Mouse (Mus musculus): Measurements from ENCODE around the gene Cux2. TPM values are rescaled to one million over a fixed set of nuclear protein-coding genes. Genes with fewer than 3 reads are reported as not detected.

The Cux2 gene
- polyA plus RNA-seq, 1 experiment from 2014 or later: 9.0 TPM

- WGBS: 81% methylated on average over 10 of the region's 10 CpGs
- ATAC-seq (ENCODE audit: insufficient number of reproducible peaks, insufficient read depth, low FRiP score, low read depth): no peak
- no peak overlapping the region for H3K27ac ChIP-seq (ENCODE audit: low read length)
- no peaks in the 10 kb centered on the region for H3K27me3 ChIP-seq (ENCODE audit: control insufficient read depth, insufficient read depth, low read length)
- no peaks in the 10 kb centered on the region for H3K9me3 ChIP-seq (ENCODE audit: control insufficient read depth, low read depth, low read length)
- H3K4me2 ChIP-seq (replicated peaks; ENCODE audit: low read depth, low read length): no peak overlapping the region
- peaks cover 22% of the 10 kb centered on the region for H3K4me1 ChIP-seq (ENCODE audit: control insufficient read depth, insufficient read depth, low read length)
- no peaks in the 10 kb centered on the region for H3K36me3 ChIP-seq (ENCODE audit: control insufficient read depth, insufficient read depth, low read length)
- no peak overlapping the region for H3K9ac ChIP-seq (replicated peaks; ENCODE audit: low read depth, low read length)
- H3K4me3 ChIP-seq (ENCODE audit: low read depth, low read length): no peak overlapping the region
Observed at GRCm38 (mm10) chr5:121962974-121963373, 86.9 kb downstream of the Cux2 start.

GRCm38 (mm10) chr5:121962359-121962758 lies 87.5 kb downstream of the Cux2 start:
- Histone ChIP-seq H3K4me2 (replicated peaks; ENCODE audit: low read depth, low read length) (no peak overlapping the region), H3K36me3 (ENCODE audit: control insufficient read depth, insufficient read depth, low read length) (no peaks in the 10 kb centered on the region), H3K4me1 (ENCODE audit: control insufficient read depth, insufficient read depth, low read length) (peaks cover 22% of the 10 kb centered on the region), H3K4me3 (ENCODE audit: low read depth, low read length) (no peak overlapping the region), H3K9ac (replicated peaks; ENCODE audit: low read depth, low read length) (no peak overlapping the region), H3K27me3 (ENCODE audit: control insufficient read depth, insufficient read depth, low read length) (no peaks in the 10 kb centered on the region), H3K27ac (ENCODE audit: low read length) (no peak overlapping the region), H3K9me3 (ENCODE audit: control insufficient read depth, low read depth, low read length) (no peaks in the 10 kb centered on the region)
- 93% methylated on average over 7 of the region's 7 CpGs for whole genome bisulfite sequencing
- no peak for ATAC-seq (ENCODE audit: insufficient number of reproducible peaks, insufficient read depth, low FRiP score, low read depth)

GRCm38 (mm10) chr5:121961256-121961655 lies 88.6 kb downstream of the Cux2 start:
- Histone ChIP-seq H3K4me3 (ENCODE audit: low read depth, low read length) (no peak overlapping the region), H3K9ac (replicated peaks; ENCODE audit: low read depth, low read length) (no peak overlapping the region), H3K36me3 (ENCODE audit: control insufficient read depth, insufficient read depth, low read length) (no peaks in the 10 kb centered on the region), H3K9me3 (ENCODE audit: control insufficient read depth, low read depth, low read length) (no peaks in the 10 kb centered on the region), H3K27ac (ENCODE audit: low read length) (no peak overlapping the region), H3K27me3 (ENCODE audit: control insufficient read depth, insufficient read depth, low read length) (no peaks in the 10 kb centered on the region), H3K4me2 (replicated peaks; ENCODE audit: low read depth, low read length) (no peak overlapping the region), H3K4me1 (ENCODE audit: control insufficient read depth, insufficient read depth, low read length) (peaks cover 13% of the 10 kb centered on the region)
- WGBS: 78% methylated on average over 8 of the region's 8 CpGs
- no peak for ATAC-seq (ENCODE audit: insufficient number of reproducible peaks, insufficient read depth, low FRiP score, low read depth)

GRCm38 (mm10) chr5:121959688-121960087 lies 90.2 kb downstream of the Cux2 start:
- Histone ChIP-seq H3K36me3 (ENCODE audit: control insufficient read depth, insufficient read depth, low read length) (no peaks in the 10 kb centered on the region), H3K9ac (replicated peaks; ENCODE audit: low read depth, low read length) (no peak overlapping the region), H3K4me1 (ENCODE audit: control insufficient read depth, insufficient read depth, low read length) (peaks cover 10% of the 10 kb centered on the region), H3K27me3 (ENCODE audit: control insufficient read depth, insufficient read depth, low read length) (no peaks in the 10 kb centered on the region), H3K4me2 (replicated peaks; ENCODE audit: low read depth, low read length) (no peak overlapping the region), H3K9me3 (ENCODE audit: control insufficient read depth, low read depth, low read length) (no peaks in the 10 kb centered on the region), H3K27ac (ENCODE audit: low read length) (no peak overlapping the region), H3K4me3 (ENCODE audit: low read depth, low read length) (no peak overlapping the region)
- 46% methylated on average over 10 of the region's 10 CpGs for WGBS
- ATAC-seq (ENCODE audit: insufficient number of reproducible peaks, insufficient read depth, low FRiP score, low read depth): no peak; the same call in 1 of the 2 replicates

GRCm38 (mm10) chr5:121958551-121958950 lies 91.4 kb downstream of the Cux2 start:
- WGBS: 57% methylated on average over 9 of the region's 9 CpGs
- no peak overlapping the region for H3K27ac ChIP-seq (ENCODE audit: low read length)
- no peak for ATAC-seq (ENCODE audit: insufficient number of reproducible peaks, insufficient read depth, low FRiP score, low read depth)

GRCm38 (mm10) chr5:121955806-121956205 lies 94.1 kb downstream of the Cux2 start:
- H3K4me1 ChIP-seq (ENCODE audit: control insufficient read depth, insufficient read depth, low read length): peaks cover 13% of the 10 kb centered on the region
- H3K9me3 ChIP-seq (ENCODE audit: control insufficient read depth, low read depth, low read length): no peaks in the 10 kb centered on the region
- H3K4me3 ChIP-seq (ENCODE audit: low read depth, low read length): no peak overlapping the region
- H3K27me3 ChIP-seq (ENCODE audit: control insufficient read depth, insufficient read depth, low read length): no peaks in the 10 kb centered on the region
- 73% methylated on average over 5 of the region's 5 CpGs for WGBS
- no peaks in the 10 kb centered on the region for H3K36me3 ChIP-seq (ENCODE audit: control insufficient read depth, insufficient read depth, low read length)
- no peak overlapping the region for H3K9ac ChIP-seq (replicated peaks; ENCODE audit: low read depth, low read length)
- no peak for ATAC-seq (ENCODE audit: insufficient number of reproducible peaks, insufficient read depth, low FRiP score, low read depth)
- H3K4me2 ChIP-seq (replicated peaks; ENCODE audit: low read depth, low read length): no peak overlapping the region
- H3K27ac ChIP-seq (ENCODE audit: low read length): no peak overlapping the region

More at GRCm38 (mm10) chr5:121958551-121958950, 91.4 kb downstream of the Cux2 start:
- Histone ChIP-seq H3K9ac (replicated peaks; ENCODE audit: low read depth, low read length) (no peak overlapping the region), H3K9me3 (ENCODE audit: control insufficient read depth, low read depth, low read length) (no peaks in the 10 kb centered on the region), H3K36me3 (ENCODE audit: control insufficient read depth, insufficient read depth, low read length) (no peaks in the 10 kb centered on the region), H3K4me2 (replicated peaks; ENCODE audit: low read depth, low read length) (no peak overlapping the region), H3K4me3 (ENCODE audit: low read depth, low read length) (no peak overlapping the region), H3K4me1 (ENCODE audit: control insufficient read depth, insufficient read depth, low read length) (peaks cover 10% of the 10 kb centered on the region), H3K27me3 (ENCODE audit: control insufficient read depth, insufficient read depth, low read length) (no peaks in the 10 kb centered on the region)

- peaks cover 16% of the 10 kb centered on the region; the same call in 1 of the 2 replicates for H3K4me1 ChIP-seq (ENCODE audit: control insufficient read depth, insufficient read depth, low read length)
- ATAC-seq (ENCODE audit: insufficient number of reproducible peaks, insufficient read depth, low FRiP score, low read depth): no peak
Observed at GRCm38 (mm10) chr5:121950175-121950574, 99.7 kb downstream of the Cux2 start.

GRCm38 (mm10) chr5:121949050-121949443 lies 100.9 kb downstream of the Cux2 start:
- WGBS: 3% methylated on average over 8 of the region's 8 CpGs
- Histone ChIP-seq H3K27ac (ENCODE audit: low read length) (peak overlapping the region; percentile 59), H3K36me3 (ENCODE audit: control insufficient read depth, insufficient read depth, low read length) (no peaks in the 10 kb centered on the region), H3K4me2 (replicated peaks; ENCODE audit: low read depth, low read length) (peak overlapping the region; percentile 39), H3K9ac (replicated peaks; ENCODE audit: low read depth, low read length) (no peak overlapping the region), H3K9me3 (ENCODE audit: control insufficient read depth, low read depth, low read length) (no peaks in the 10 kb centered on the region), H3K27me3 (ENCODE audit: control insufficient read depth, insufficient read depth, low read length) (no peaks in the 10 kb centered on the region), H3K4me3 (ENCODE audit: low read depth, low read length) (no peak overlapping the region), H3K4me1 (ENCODE audit: control insufficient read depth, insufficient read depth, low read length) (peaks cover 16% of the 10 kb centered on the region; the same call in 1 of the 2 replicates)
- ATAC-seq (ENCODE audit: insufficient number of reproducible peaks, insufficient read depth, low FRiP score, low read depth): no peak

More at GRCm38 (mm10) chr5:121950175-121950574, 99.7 kb downstream of the Cux2 start:
- H3K4me2 ChIP-seq (replicated peaks; ENCODE audit: low read depth, low read length): no peak overlapping the region
- H3K4me3 ChIP-seq (ENCODE audit: low read depth, low read length): no peak overlapping the region
- no peak overlapping the region for H3K9ac ChIP-seq (replicated peaks; ENCODE audit: low read depth, low read length)
- WGBS: 48% methylated on average over 2 of the region's 2 CpGs
- H3K27ac ChIP-seq (ENCODE audit: low read length): no peak overlapping the region
- H3K27me3 ChIP-seq (ENCODE audit: control insufficient read depth, insufficient read depth, low read length): no peaks in the 10 kb centered on the region
- H3K36me3 ChIP-seq (ENCODE audit: control insufficient read depth, insufficient read depth, low read length): no peaks in the 10 kb centered on the region
- no peaks in the 10 kb centered on the region for H3K9me3 ChIP-seq (ENCODE audit: control insufficient read depth, low read depth, low read length)

Measured in stomach, embryonic 14.5 days (tissue).